Mouse (Mus musculus) large intestine, adult 2 months (tissue): ENCODE measurements around the gene Gm10778. TPM values are rescaled to one million over a fixed set of nuclear protein-coding genes. Genes with fewer than 3 reads are reported as not detected.
"Not testable (repeated sequence)": the region's sequence is repeated elsewhere in the genome, so short reads cannot be mapped to it uniquely, and the experiment has no call there.

Experiments
- DNase-seq: peaks from one replicate; pipeline ENCODE4 v3.0.0-alpha.2; 2012; ENCODE audit warnings: low read depth, low spot score
- WGBS: fragments of 180-500 bp; shearing (Covaris S2); methylation state at CpG from one replicate; pipeline ENCODE4 v1.1.7; 2018; 5-methylcytosine and 5-hydroxymethylcytosine counted together
- polyA plus RNA-seq: library from polyadenylated mRNA; depleted of rRNA; stranded (reverse); fragments of >200 nt; gene quantifications from 2 replicates; pipeline ENCODE4 v1.2.3, GENCODE M21; 2012

Gene Gm10778
- polyA plus RNA-seq, 1 experiment = 0.37 TPM

GRCm38 (mm10) chr10:81626994-81627835 is 21.6 kb upstream of the Gm10778 start, which contains the start of gene Sirt6:
TSS of gene Sirt6 (minus strand) at chr10:81627797.
- 3% methylated on average over 40 of the region's 40 CpGs for WGBS
- peak; percentile 85 for DNase-seq

- DNase-seq = no peak
- WGBS = 18% methylated on average over 7 of the region's 7 CpGs
Observed at GRCm38 (mm10) chr10:81627836-81628220, 21.0 kb upstream of the Gm10778 start.

- WGBS = 84% methylated on average over 16 of the region's 16 CpGs
- DNase-seq = no peak
Observed at GRCm38 (mm10) chr10:81628390-81628789, 20.5 kb upstream of the Gm10778 start, which contains the start of gene Ankrd24. TSS of gene Ankrd24 (plus strand) at chr10:81628540.

- DNase-seq = peak; percentile 53
- 4% methylated on average over 37 of the region's 37 CpGs for WGBS
Observed at GRCm38 (mm10) chr10:81633253-81634099, 15.4 kb upstream of the Gm10778 start.

GRCm38 (mm10) chr10:81636338-81636737 is 12.5 kb upstream of the Gm10778 start:
- 23% methylated on average over 8 of the region's 8 CpGs for WGBS
- no peak for DNase-seq

- no peak for DNase-seq
- WGBS = 64% methylated on average over 6 of the region's 6 CpGs
Observed at GRCm38 (mm10) chr10:81638101-81638500, 10.8 kb upstream of the Gm10778 start.

GRCm38 (mm10) chr10:81640825-81641224 is 8.0 kb upstream of the Gm10778 start:
- 41% methylated on average over 4 of the region's 4 CpGs for WGBS
- DNase-seq = not testable (repeated sequence)

- 94% methylated on average over 2 of the region's 2 CpGs for WGBS
- DNase-seq = no peak
Observed at GRCm38 (mm10) chr10:81641566-81641965, 7.3 kb upstream of the Gm10778 start.

- WGBS = 61% methylated on average over 8 of the region's 8 CpGs
- no peak for DNase-seq
Observed at GRCm38 (mm10) chr10:81641978-81642647, 6.7 kb upstream of the Gm10778 start.

GRCm38 (mm10) chr10:81642648-81643448 is 6.0 kb upstream of the Gm10778 start:
- DNase-seq = no peak
- 7% methylated on average over 24 of the region's 24 CpGs for WGBS

GRCm38 (mm10) chr10:81643449-81644055 is 5.3 kb upstream of the Gm10778 start:
- under 1% methylated on average over 70 of the region's 75 CpGs for WGBS

GRCm38 (mm10) chr10:81644162-81644561 is 4.7 kb upstream of the Gm10778 start:
- 56% methylated on average over 2 of the region's 2 CpGs for WGBS
- DNase-seq = no peak

More at GRCm38 (mm10) chr10:81643449-81644055, 5.3 kb upstream of the Gm10778 start:
- peak; percentile 70 for DNase-seq

GRCm38 (mm10) chr10:81644716-81645115 is 4.1 kb upstream of the Gm10778 start:
- no peak for DNase-seq
- WGBS = 95% methylated on average over 18 of the region's 18 CpGs

- DNase-seq = no peak
- WGBS = 92% methylated on average over 4 of the region's 4 CpGs
Observed at GRCm38 (mm10) chr10:81645391-81645790, 3.5 kb upstream of the Gm10778 start.

GRCm38 (mm10) chr10:81646015-81646555 is 2.8 kb upstream of the Gm10778 start:
- 83% methylated on average over 7 of the region's 7 CpGs for whole genome bisulfite sequencing
- DNase-seq = no peak

GRCm38 (mm10) chr10:81655178-81655577 is 6.3 kb downstream of the Gm10778 start:
- 97% methylated on average over 10 of the region's 10 CpGs for WGBS
- DNase-seq = no peak

GRCm38 (mm10) chr10:81656174-81656573 is 7.3 kb downstream of the Gm10778 start:
- no peak for DNase-seq
- WGBS = 97% methylated on average over 2 of the region's 2 CpGs

- not testable (repeated sequence) for DNase-seq
- WGBS = no CpG with 5 or more reads among the region's 18 CpGs
Observed at GRCm38 (mm10) chr10:81687114-81687513, 38.3 kb downstream of the Gm10778 start.
